Mouse (Mus musculus) c-Kit-positive CD71-positive TER-119-negative erythroid progenitor cells, embryonic 14.5 days (primary cell): ENCODE measurements around the gene Gm2a.
"Not testable (repeated sequence)": the region's sequence is repeated elsewhere in the genome, so short reads cannot be mapped to it uniquely, and the experiment has no call there.

ENCODE experiments used
- DNase-seq: peaks from one replicate; pipeline ENCODE4 v3.0.0-alpha.2; 2013; ENCODE audit warnings: low read depth

Gm2a gene

GRCm38 (mm10) chr11:55096731-55097462, 1.0 kb upstream of the Gm2a start:
- DNase-seq = no peak

GRCm38 (mm10) chr11:55098189-55098915, 437 bp downstream of the Gm2a start:
- no peak for DNase-seq

DNA sequence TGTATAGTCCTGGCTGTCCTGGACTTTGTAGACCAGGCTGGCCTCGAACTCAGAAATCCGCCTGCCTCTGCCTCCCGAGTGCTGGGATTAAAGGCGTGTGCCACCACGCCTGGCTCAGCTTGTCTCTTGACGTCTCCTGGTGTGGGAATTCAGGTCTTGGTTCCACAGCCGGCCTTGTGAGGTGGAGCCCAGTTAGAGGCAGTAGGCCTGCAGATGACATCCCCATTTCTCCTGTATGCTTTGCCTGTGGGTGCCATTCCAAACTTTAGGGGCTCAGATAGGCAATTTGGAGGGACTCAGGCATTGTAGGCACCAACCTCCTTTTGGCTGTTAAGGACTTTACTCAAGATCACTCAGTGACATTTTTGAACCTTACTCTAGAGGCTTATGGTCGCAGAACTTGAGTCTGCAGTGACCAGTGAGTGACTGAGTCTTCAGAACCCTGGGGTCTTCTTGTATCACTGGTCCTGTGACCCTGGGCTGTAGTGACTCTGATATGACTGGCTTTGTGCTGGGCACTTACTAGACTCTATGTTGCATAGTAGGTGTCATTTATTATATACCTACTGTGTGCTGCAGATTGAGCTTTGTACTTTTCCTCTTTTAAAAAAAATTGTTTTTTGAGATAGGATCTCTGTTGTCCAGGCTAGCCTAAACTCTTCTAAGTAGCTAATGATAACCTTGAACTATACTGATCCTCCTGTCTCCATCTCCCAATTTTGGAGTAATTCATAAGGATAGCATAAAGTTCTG, 1.3 kb downstream of the Gm2a start:
- no peak for DNase-seq

GRCm38 (mm10) chr11:55099868-55100267, 2.0 kb downstream of the Gm2a start:
- no peak for DNase-seq

GRCm38 (mm10) chr11:55102015-55102414, 4.1 kb downstream of the Gm2a start:
- DNase-seq = no peak

DNA sequence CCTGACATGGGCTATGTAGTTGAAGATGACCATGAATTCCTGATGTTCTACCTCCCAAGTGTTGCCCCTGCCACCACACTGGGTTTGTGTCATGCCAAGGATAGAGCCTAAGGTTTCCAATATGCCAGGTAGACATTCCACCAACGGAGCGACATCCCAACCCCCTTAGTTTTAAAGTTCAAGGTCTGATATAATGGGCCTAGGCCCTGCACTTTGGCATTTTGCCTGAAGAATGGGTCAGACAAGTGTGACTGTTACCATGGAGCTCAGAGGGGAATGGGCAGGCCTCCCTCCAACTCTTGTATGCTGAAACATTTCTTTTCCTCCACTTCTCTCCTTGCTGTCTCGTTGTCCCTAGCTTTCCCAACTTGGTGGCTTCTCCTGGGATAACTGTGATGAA, 5.3 kb downstream of the Gm2a start:
- no peak for DNase-seq

DNA sequence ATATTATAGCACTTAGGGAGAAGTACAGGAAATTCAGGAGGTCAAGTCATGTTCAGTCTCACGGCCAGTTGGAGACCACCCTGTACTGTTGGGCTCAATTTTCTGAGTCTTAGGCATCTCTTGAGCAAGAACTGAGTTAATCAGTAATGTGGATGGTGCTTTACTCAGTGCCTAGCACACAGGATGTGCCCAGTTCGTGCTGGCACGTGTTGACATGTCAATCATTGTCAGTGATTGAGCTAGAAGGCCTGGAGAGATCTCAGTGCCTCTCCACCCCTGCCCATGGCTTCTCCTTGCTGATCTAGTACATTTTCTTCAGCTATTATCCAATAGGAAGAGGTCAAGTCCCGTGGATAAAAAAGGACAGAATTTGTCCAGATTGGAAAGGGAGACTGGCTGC, 7.5 kb downstream of the Gm2a start:
- DNase-seq = no peak

DNA sequence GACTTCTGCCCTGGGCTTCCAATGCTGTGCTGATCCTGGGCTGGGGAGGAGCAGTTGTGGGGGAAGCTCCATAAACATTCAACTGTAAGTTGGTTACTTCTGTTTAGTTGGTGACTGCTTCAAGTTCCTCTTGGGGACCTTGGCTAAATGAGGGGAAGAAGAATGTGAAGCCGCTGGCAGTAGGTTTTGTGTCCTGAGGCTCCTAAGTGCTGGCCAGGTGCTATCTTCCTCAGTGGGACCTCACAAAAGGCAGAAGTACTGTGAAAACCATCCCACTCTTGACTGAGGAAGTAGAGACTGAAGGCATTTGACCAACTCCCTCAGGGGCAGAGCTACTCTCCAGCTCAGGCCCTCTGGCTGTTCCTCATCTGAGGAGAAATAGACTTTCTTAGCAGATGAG, 8.7 kb downstream of the Gm2a start:
- DNase-seq = no peak

DNA sequence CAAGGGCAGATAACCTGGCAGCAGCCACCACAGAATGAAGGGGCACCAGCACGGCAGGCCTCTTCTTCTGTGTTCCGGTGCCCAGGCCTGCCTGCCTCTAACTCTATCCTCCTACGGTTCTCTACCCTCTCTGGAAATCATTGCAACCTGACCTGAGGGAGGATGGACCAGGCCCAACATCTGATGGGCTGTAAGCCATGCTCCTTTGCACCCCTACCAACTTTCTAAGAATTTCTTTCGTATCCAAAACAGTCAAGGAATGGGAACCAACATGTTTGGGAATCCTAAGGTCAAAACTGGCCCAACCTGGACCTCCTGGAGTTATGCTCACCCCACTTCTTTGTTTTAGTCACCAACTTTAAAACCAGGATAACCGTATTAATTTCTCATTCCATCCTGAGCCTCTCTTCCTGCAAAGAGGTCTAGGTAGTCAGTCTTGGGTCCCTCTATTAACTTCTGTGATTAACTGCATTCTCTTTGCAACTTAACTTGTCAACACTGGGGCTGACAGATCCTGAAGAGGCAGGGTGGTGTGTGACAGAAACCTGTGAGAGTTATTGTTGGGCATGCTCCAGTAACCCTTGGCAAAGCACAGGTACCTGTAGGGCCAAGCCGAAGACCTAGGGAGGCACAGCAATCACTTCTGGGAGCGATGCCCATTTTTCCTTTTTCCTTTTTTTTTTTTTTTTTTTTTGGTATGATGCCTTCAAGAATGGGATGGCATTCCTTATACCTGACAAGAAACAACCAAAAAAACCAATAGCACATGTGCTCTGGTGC, 11.8 kb downstream of the Gm2a start:
- no peak for DNase-seq

- no peak for DNase-seq
Measured at GRCm38 (mm10) chr11:55110566-55111169, 12.8 kb downstream of the Gm2a start.

- no peak for DNase-seq
Measured at GRCm38 (mm10) chr11:55113209-55113860, 15.4 kb downstream of the Gm2a start.

- not testable (repeated sequence) for DNase-seq
Measured at GRCm38 (mm10) chr11:55113861-55114250, 15.9 kb downstream of the Gm2a start.

- no peak for DNase-seq
Measured at GRCm38 (mm10) chr11:55114291-55114690, 16.4 kb downstream of the Gm2a start.

- DNase-seq = no peak
Measured at GRCm38 (mm10) chr11:55116004-55116403, 18.1 kb downstream of the Gm2a start.

DNA sequence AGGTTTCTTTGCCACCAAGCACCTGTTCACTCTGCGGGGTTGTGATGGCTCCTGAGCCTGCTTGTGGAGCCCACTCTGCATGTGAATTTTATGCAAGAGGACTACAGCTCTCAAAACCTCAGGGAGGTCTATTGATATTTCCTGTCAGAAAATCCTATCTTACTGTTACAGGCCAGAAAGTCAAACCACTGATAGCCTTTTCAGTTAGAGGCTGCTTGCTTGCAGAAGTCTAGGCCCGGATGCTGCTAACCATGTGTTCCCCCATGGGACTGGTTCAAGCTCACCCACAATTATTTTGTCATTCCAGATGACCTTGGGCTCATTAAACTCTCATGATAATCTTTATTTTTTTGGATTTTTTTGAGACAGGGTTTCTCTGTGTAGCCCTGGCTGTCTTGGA, 19.1 kb downstream of the Gm2a start:
- no peak for DNase-seq

DNA sequence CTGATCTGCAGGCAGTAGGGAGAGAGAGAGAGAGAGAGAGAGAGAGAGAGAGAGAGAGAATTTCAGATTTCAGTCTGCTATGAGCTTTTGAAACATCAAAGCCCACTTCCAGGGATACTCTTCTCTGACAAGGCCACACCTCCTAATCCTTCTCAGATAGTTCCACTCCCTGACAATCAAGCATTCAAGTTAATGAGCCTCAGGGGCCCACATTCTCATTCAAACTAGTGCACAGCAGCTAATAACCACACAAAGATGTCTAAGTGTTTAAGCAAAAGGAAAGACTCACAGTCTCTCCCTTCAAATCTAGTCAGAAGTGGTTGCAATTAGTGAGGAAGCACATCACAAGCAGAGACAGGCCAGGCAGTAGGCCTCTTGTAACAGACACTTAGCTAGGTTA, 22.4 kb downstream of the Gm2a start:
- no peak for DNase-seq

DNA sequence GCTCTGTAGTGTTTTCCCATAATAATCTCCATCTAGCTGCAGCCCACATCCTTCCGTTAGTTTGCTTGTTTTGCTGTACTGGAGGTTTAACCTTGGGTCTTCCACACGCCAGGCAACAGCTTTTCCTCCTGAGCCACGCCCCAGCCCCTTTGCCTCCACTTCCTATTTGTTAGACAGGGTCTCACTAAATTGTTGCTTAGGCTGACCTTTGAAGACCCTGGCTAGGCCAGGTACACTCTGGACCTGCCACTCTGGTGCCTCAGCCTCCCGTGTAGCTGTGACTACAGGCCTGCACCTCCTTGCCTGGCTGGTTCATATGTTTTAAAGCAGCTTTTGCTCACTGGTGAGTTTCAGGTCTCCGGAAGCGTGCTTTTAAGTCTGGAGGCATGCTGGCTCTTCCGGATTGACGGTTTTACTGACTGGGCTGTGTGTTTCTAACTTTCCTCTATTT, 22.9 kb downstream of the Gm2a start:
- no peak for DNase-seq

DNA sequence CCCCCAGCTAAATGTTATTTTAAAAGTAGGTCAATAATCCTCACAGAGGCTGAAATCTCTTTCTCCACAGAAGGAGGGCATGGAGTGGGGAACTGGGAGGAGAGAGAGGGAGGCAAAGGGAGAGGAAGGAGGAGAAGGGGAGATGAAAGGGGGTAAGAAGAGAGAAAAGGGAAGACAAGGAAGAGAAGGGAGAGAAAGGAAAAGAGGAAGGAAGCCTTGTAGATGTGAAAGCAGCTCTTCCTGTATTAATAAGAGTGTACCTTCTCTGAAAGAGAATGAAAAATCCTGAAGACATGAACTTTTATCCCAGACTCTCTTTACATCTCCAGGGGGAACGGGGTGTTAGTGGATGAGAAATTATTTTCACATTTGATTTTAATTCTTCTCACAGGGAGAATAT, 23.5 kb downstream of the Gm2a start:
- DNase-seq = no peak

- DNase-seq = no peak
Measured at GRCm38 (mm10) chr11:55126663-55127062, 28.7 kb downstream of the Gm2a start.

DNA sequence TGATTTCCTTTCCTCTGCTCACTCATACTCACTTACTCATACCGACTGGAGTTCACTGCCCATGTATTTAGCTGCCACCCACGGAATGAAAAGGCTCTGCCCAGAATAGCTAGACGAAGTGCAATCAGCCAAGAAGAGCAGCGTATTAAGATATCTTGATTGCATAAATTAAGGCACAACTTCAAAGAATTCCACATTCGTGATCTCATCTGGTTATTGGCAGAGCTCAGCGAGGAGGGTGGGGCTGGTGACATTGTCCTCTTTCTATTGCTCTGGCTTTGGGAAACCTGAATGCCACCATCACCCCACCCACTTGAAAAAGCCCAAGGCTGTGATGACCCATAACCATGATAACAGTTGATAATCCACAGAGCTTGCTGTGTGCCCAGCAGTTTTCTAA, 30.0 kb downstream of the Gm2a start:
- no peak for DNase-seq

- DNase-seq = no peak
Measured at GRCm38 (mm10) chr11:55128411-55128810, 30.5 kb downstream of the Gm2a start.
